Comparison of ENCODE assay signal across 26 mouse cellular contexts in genomic region chr6:115926416-115926815, GRCm38 (mm10). TPM values are rescaled to one million over a fixed set of nuclear protein-coding genes. Genes with fewer than 3 reads are reported as not detected.
A peak's percentile ranks its signal among the peaks of the same experiment; 100 is the strongest.
DNase-seq lines count a peak whose midpoint lies in the region; ATAC-seq and TF ChIP-seq lines count a peak whose summit lies in the region.
"Had no signal": no experiment of that assay in that cellular context is flagged by ENCODE, and none has a peak within 500 bp of the region (broad histone marks: within the 10 kb centered on the region; RNA-seq: fewer than 3 reads in every experiment).

No protein-coding gene starts in this region.

- H3K4me1 ChIP-seq in hindbrain, postnatal 0 days (ENCODE audit: insufficient read depth, low read length) = peaks cover 10% of the 10 kb centered on the region; the same call in 1 of the 2 replicates
- peaks cover 14% of the 10 kb centered on the region for H3K4me1 ChIP-seq in hindbrain, embryonic 12.5 days
- H3K4me1 ChIP-seq in embryonic facial prominence, embryonic 14.5 days (ENCODE audit: control insufficient read depth, insufficient read depth, low read length) = peaks cover 11% of the 10 kb centered on the region
- H3K4me1 ChIP-seq in forebrain, postnatal 0 days (ENCODE audit: insufficient read depth) = peaks cover 23% of the 10 kb centered on the region
- H3K4me1 ChIP-seq in neural tube, embryonic 15.5 days = peaks cover 27% of the 10 kb centered on the region

- H3K4me2 ChIP-seq in hindbrain, postnatal 0 days (ENCODE audit: low read depth, low read length) = no peak overlapping the region
- no peak overlapping the region for H3K4me2 ChIP-seq in hindbrain, embryonic 12.5 days (replicated peaks)
- H3K4me2 ChIP-seq in embryonic facial prominence, embryonic 14.5 days (ENCODE audit: low read depth, low read length) = peak overlapping the region; percentile 14; the same call in 1 of the 2 replicates
- no peak overlapping the region for H3K4me2 ChIP-seq in forebrain, postnatal 0 days (ENCODE audit: low read depth)
- no peak overlapping the region for H3K4me2 ChIP-seq in neural tube, embryonic 15.5 days
- H3K4me2 ChIP-seq: heart, embryonic 13.5 days; lung, embryonic 15.5 days; midbrain, embryonic 11.5 days had no signal

- no peak overlapping the region for H3K4me3 ChIP-seq in hindbrain, postnatal 0 days (ENCODE audit: low read length)
- H3K4me3 ChIP-seq in hindbrain, embryonic 12.5 days = no peak overlapping the region
- H3K4me3 ChIP-seq in embryonic facial prominence, embryonic 14.5 days (ENCODE audit: low read depth, low read length) = no peak overlapping the region
- no peak overlapping the region for H3K4me3 ChIP-seq in forebrain, postnatal 0 days (ENCODE audit: low read depth, low read length)
- H3K4me3 ChIP-seq in neural tube, embryonic 15.5 days (replicated peaks) = no peak overlapping the region
- H3K4me3 ChIP-seq: heart, embryonic 13.5 days; lung, embryonic 15.5 days had no signal

- TF ChIP-seq CTCF in hindbrain, postnatal 0 days (IDR thresholded peaks at IDR 0.05; ENCODE audit: low read depth) = no peak
- no peak for TF ChIP-seq CTCF in forebrain, postnatal 0 days (IDR thresholded peaks at IDR 0.05; ENCODE audit: low read depth)

- H3K9ac ChIP-seq in hindbrain, postnatal 0 days (replicated peaks; ENCODE audit: low read length) = no peak overlapping the region
- H3K9ac ChIP-seq in hindbrain, embryonic 12.5 days = no peak overlapping the region
- H3K9ac ChIP-seq in embryonic facial prominence, embryonic 14.5 days (ENCODE audit: low read depth, low read length) = no peak overlapping the region
- H3K9ac ChIP-seq in forebrain, postnatal 0 days = no peak overlapping the region
- H3K9ac ChIP-seq in neural tube, embryonic 15.5 days (replicated peaks) = no peak overlapping the region
- H3K9ac ChIP-seq: heart, embryonic 13.5 days; liver, embryonic 14.5 days; lung, embryonic 15.5 days had no signal

- H3K27ac ChIP-seq in hindbrain, postnatal 0 days = peak overlapping the region; percentile 26; the same call in 1 of the 2 replicates
- H3K27ac ChIP-seq in hindbrain, embryonic 12.5 days = no peak overlapping the region
- H3K27ac ChIP-seq in embryonic facial prominence, embryonic 14.5 days (replicated peaks; ENCODE audit: low read depth, low read length) = no peak overlapping the region
- H3K27ac ChIP-seq in forebrain, postnatal 0 days (ENCODE audit: low read depth, low read length) = peak overlapping the region; percentile 51; the same call in 1 of the 2 replicates
- 0 out of 2 replicates have a peak overlapping the region, but pooled peaks have one; percentile 30 for H3K27ac ChIP-seq in neural tube, embryonic 15.5 days (replicated peaks)
- H3K27ac ChIP-seq: heart, embryonic 13.5 days; liver, embryonic 14.5 days; lung, embryonic 15.5 days had no signal

- no peaks in the 10 kb centered on the region for H3K9me3 ChIP-seq in hindbrain, postnatal 0 days (ENCODE audit: low read length)
- no peaks in the 10 kb centered on the region for H3K9me3 ChIP-seq in hindbrain, embryonic 12.5 days (replicated peaks)
- no peaks in the 10 kb centered on the region for H3K9me3 ChIP-seq in embryonic facial prominence, embryonic 14.5 days (ENCODE audit: control insufficient read depth, low read length)
- no peaks in the 10 kb centered on the region for H3K9me3 ChIP-seq in forebrain, postnatal 0 days (ENCODE audit: low read length)
- H3K9me3 ChIP-seq in neural tube, embryonic 15.5 days (replicated peaks) = no peaks in the 10 kb centered on the region
- H3K9me3 ChIP-seq: heart, embryonic 13.5 days; lung, embryonic 15.5 days had no signal

- ATAC-seq in hindbrain, postnatal 0 days = no peak
- no peak for ATAC-seq in hindbrain, embryonic 12.5 days (ENCODE audit: low FRiP score)
- no peak for ATAC-seq in embryonic facial prominence, embryonic 14.5 days (ENCODE audit: low read depth)
- peak; percentile 8; the same call in 1 of the 2 replicates for ATAC-seq in forebrain, postnatal 0 days
- ATAC-seq in neural tube, embryonic 15.5 days (ENCODE audit: low FRiP score) = no peak
- ATAC-seq: intestine, postnatal 0 days had no signal

- no peaks in the 10 kb centered on the region for H3K36me3 ChIP-seq in hindbrain, postnatal 0 days (ENCODE audit: insufficient read depth, low read length)
- H3K36me3 ChIP-seq in hindbrain, embryonic 12.5 days = no peaks in the 10 kb centered on the region
- no peaks in the 10 kb centered on the region for H3K36me3 ChIP-seq in embryonic facial prominence, embryonic 14.5 days (ENCODE audit: control insufficient read depth, insufficient read depth, low read length)
- H3K36me3 ChIP-seq in forebrain, postnatal 0 days (ENCODE audit: insufficient read depth) = no peaks in the 10 kb centered on the region
- no peaks in the 10 kb centered on the region; the same call in 1 of the 2 replicates for H3K36me3 ChIP-seq in neural tube, embryonic 15.5 days
- H3K36me3 ChIP-seq: lung, embryonic 15.5 days had no signal

- 51% methylated on average over 10 of the region's 10 CpGs for WGBS in hindbrain, postnatal 0 days
- 75% methylated on average over 10 of the region's 10 CpGs for WGBS in hindbrain, embryonic 12.5 days
- 43% methylated on average over 10 of the region's 10 CpGs for WGBS in embryonic facial prominence, embryonic 14.5 days
- 20% methylated on average over 10 of the region's 10 CpGs for WGBS in forebrain, postnatal 0 days
- 45% methylated on average over 10 of the region's 10 CpGs for WGBS in neural tube, embryonic 15.5 days

- no peak for DNase-seq in hindbrain, postnatal 0 days (ENCODE audit: low spot score)
- peak; percentile 37 for DNase-seq in embryonic facial prominence, embryonic 14.5 days (ENCODE audit: low spot score)
- DNase-seq in forebrain, postnatal 0 days = peak; percentile 57
- no peak for DNase-seq in spleen, postnatal 4 days (ENCODE audit: low spot score in 2 of 2)
- DNase-seq in urinary bladder, adult 2 months (ENCODE audit: low spot score) = no peak
- DNase-seq: cerebellum, adult 2 months; gastrocnemius, postnatal 10 days; heart, adult 11 months; left cerebral cortex, postnatal 4 days; thymus, postnatal 25 days had no signal

- H3K27me3 ChIP-seq in hindbrain, postnatal 0 days (ENCODE audit: insufficient read depth, low read length) = no peaks in the 10 kb centered on the region
- no peaks in the 10 kb centered on the region for H3K27me3 ChIP-seq in hindbrain, embryonic 12.5 days
- H3K27me3 ChIP-seq in embryonic facial prominence, embryonic 14.5 days (replicated peaks; ENCODE audit: control insufficient read depth, insufficient read depth, low read length) = no peaks in the 10 kb centered on the region
- no peaks in the 10 kb centered on the region for H3K27me3 ChIP-seq in forebrain, postnatal 0 days (ENCODE audit: insufficient read depth, low read length)
- no peaks in the 10 kb centered on the region for H3K27me3 ChIP-seq in neural tube, embryonic 15.5 days (replicated peaks)
- H3K27me3 ChIP-seq: heart, embryonic 13.5 days; lung, embryonic 15.5 days had no signal

RNA-seq across cellular contexts. Expression of gene Rho, which starts 5.1 kb away (rescaled TPM):
- total RNA-seq in hindbrain, postnatal 0 days (2014; rRNA removed) = 0.37 and 1.1 TPM in 2 replicates
- polyA plus RNA-seq in hindbrain, postnatal 0 days (2015; fragmentation: Nextera tagmentation; extraction: Ambion mirVana) = 0.08 and 0.09 TPM in 2 replicates
- polyA plus RNA-seq in hindbrain, embryonic 12.5 days (2016; fragmentation: Nextera tagmentation; extraction: Ambion mirVana) = 0.16 and 0.19 TPM in 2 replicates
- polyA plus RNA-seq in embryonic facial prominence, embryonic 14.5 days (2014; fragmentation: Nextera tagmentation; extraction: Ambion mirVana) = 0.51 and 1.0 TPM in 2 replicates
- 0.23 and 0.57 TPM in 2 replicates for total RNA-seq in forebrain, postnatal 0 days (2014; rRNA removed)
- polyA plus RNA-seq in forebrain, postnatal 0 days (2015; fragmentation: Nextera tagmentation; extraction: Ambion mirVana) = 0.08 TPM in 1 of 2 replicates, not detected in the other
- polyA plus RNA-seq in neural tube, embryonic 15.5 days (2015; fragmentation: Nextera tagmentation; extraction: Ambion mirVana) = 2.0 and 2.1 TPM in 2 replicates
- polyA plus RNA-seq in urinary bladder, adult 2 months (2012; rRNA removed) = 0.44 and 0.66 TPM in 2 replicates
- polyA plus RNA-seq: heart, embryonic 13.5 days; midbrain, embryonic 11.5 days had no signal

RNA-seq across cellular contexts. Expression of gene H1foo, which starts 18.3 kb away (rescaled TPM):
- total RNA-seq in hindbrain, postnatal 0 days (2014; rRNA removed) = 1.0 TPM in 1 of 2 replicates, not detected in the other
- not detected in 2 replicates for polyA plus RNA-seq in hindbrain, postnatal 0 days (2015; fragmentation: Nextera tagmentation; extraction: Ambion mirVana)
- not detected in 2 replicates for polyA plus RNA-seq in hindbrain, embryonic 12.5 days (2016; fragmentation: Nextera tagmentation; extraction: Ambion mirVana)
- polyA plus RNA-seq in embryonic facial prominence, embryonic 14.5 days (2014; fragmentation: Nextera tagmentation; extraction: Ambion mirVana) = not detected in 2 replicates
- total RNA-seq in forebrain, postnatal 0 days (2014; rRNA removed) = not detected in 2 replicates
- not detected in 2 replicates for polyA plus RNA-seq in forebrain, postnatal 0 days (2015; fragmentation: Nextera tagmentation; extraction: Ambion mirVana)
- polyA plus RNA-seq in neural tube, embryonic 15.5 days (2015; fragmentation: Nextera tagmentation; extraction: Ambion mirVana) = not detected in 2 replicates
- polyA plus RNA-seq in urinary bladder, adult 2 months (2012; rRNA removed) = not detected in 2 replicates
- total RNA-seq: adrenal gland, adult 18-20 months; adrenal gland, postnatal 4 days; gastrocnemius, postnatal 10 days; heart, postnatal 25 days; layer of hippocampus, adult 18-20 months; left cerebral cortex, adult 18-20 months; left cerebral cortex, postnatal 4 days had no signal
- polyA plus RNA-seq: cerebellum, adult 2 months; embryonic facial prominence, embryonic 11.5 days; heart, embryonic 13.5 days; hindbrain, embryonic 16.5 days; intestine, postnatal 0 days; kidney, embryonic 16.5 days; liver, embryonic 14.5 days; lung, embryonic 15.5 days; midbrain, embryonic 11.5 days; neural tube, embryonic 14.5 days had no signal

Comparison
In these comparisons a context has a peak if more than half of its experiments do, and no peak if none do; other contexts are left out.
1. H3K27ac ChIP-seq: peak in hindbrain, postnatal 0 days (single experiment), forebrain, postnatal 0 days (single experiment) and neural tube, embryonic 15.5 days (single experiment); none in hindbrain, embryonic 12.5 days (single experiment) and embryonic facial prominence, embryonic 14.5 days (single experiment).
2. DNase-seq: peak in embryonic facial prominence, embryonic 14.5 days (single experiment) and forebrain, postnatal 0 days (single experiment); none in hindbrain, postnatal 0 days (single experiment), spleen, postnatal 4 days (0 of 2) and urinary bladder, adult 2 months (single experiment).